Mouse (Mus musculus) lung, postnatal 0 days (tissue): ENCODE results near the gene Cilp. TPM values are rescaled to one million over a fixed set of nuclear protein-coding genes. Genes with fewer than 3 reads are reported as not detected.

Source experiments
- ATAC-seq: fragments of 200-750 bp; cut with Nextera tagmentation; 2 replicates; pipeline ENCODE4 v1.8.0; 2017; ENCODE audit warnings: moderate library complexity
- DNase-seq: peaks from one replicate; pipeline ENCODE4 v3.0.0-alpha.2; 2016; ENCODE audit warnings: low spot score
- H3K27ac ChIP-seq: fragments of 300-500 bp; sonication (generic); 2 replicates; pipeline ENCODE4 v1.5.1; 2014; ENCODE audit warnings: antibody characterized with exemption, mild to moderate bottlenecking, low read length, mixed read lengths
- H3K27me3 ChIP-seq: fragments of 300-500 bp; sonication (generic); replicated peaks from 2 replicates; pipeline ENCODE4 v1.6.1; 2014; ENCODE audit warnings: low read length, mixed read lengths; ENCODE audit not compliant: insufficient read depth
- H3K36me3 ChIP-seq: fragments of 300-500 bp; sonication (generic); 2 replicates; pipeline ENCODE4 v1.6.1; 2014; ENCODE audit warnings: low read length, mixed read lengths; ENCODE audit not compliant: insufficient read depth
- H3K4me1 ChIP-seq: fragments of 300-500 bp; sonication (generic); 2 replicates; pipeline ENCODE4 v1.6.1; 2014; ENCODE audit warnings: antibody characterized with exemption, low read depth, low read length, mixed read lengths; ENCODE audit not compliant: insufficient read depth
- H3K4me2 ChIP-seq: fragments of 300-500 bp; sonication (generic); replicated peaks from 2 replicates; pipeline ENCODE4 v1.6.1; 2014; ENCODE audit warnings: low read depth, mild to moderate bottlenecking, low read length, moderate library complexity, mixed read lengths
- H3K4me3 ChIP-seq: fragments of 300-500 bp; sonication (generic); 2 replicates; pipeline ENCODE4 v1.5.1; 2014; ENCODE audit warnings: low read depth, low read length
- H3K9ac ChIP-seq: fragments of 300-500 bp; sonication (generic); replicated peaks from 2 replicates; pipeline ENCODE4 v1.6.1; 2014; ENCODE audit warnings: low read depth, mild to moderate bottlenecking
- H3K9me3 ChIP-seq: fragments of 300-500 bp; sonication (generic); 2 replicates; pipeline ENCODE4 v1.6.1; 2016; ENCODE audit warnings: low read length, mixed read lengths
- CTCF ChIP-seq: IDR thresholded peaks from 2 replicates; pipeline ENCODE4 v1.5.1; 2016; ENCODE audit warnings: antibody characterized with exemption, mild to moderate bottlenecking
- EP300 ChIP-seq: IDR thresholded peaks from 2 replicates; pipeline ENCODE4 v1.6.1; 2016; ENCODE audit warnings: antibody characterized with exemption, mild to moderate bottlenecking, control low read depth
- WGBS: fragments of 180-500 bp; shearing (Covaris S2); extraction: QIAGEN DNeasy Blood & Tissue Kit; methylation state at CpG from one replicate; pipeline ENCODE4 v1.1.7; 2014; 5-methylcytosine and 5-hydroxymethylcytosine counted together
- polyA plus RNA-seq: library from polyadenylated mRNA; unstranded; fragments of >200 nt; fragmentation: Nextera tagmentation; extraction: Ambion mirVana; gene quantifications from 2 replicates; pipeline ENCODE4 v1.2.1, GENCODE M21; 2015

The Cilp gene
- polyA plus RNA-seq, 1 experiment from 2014 or later: 0.13 TPM

DNA sequence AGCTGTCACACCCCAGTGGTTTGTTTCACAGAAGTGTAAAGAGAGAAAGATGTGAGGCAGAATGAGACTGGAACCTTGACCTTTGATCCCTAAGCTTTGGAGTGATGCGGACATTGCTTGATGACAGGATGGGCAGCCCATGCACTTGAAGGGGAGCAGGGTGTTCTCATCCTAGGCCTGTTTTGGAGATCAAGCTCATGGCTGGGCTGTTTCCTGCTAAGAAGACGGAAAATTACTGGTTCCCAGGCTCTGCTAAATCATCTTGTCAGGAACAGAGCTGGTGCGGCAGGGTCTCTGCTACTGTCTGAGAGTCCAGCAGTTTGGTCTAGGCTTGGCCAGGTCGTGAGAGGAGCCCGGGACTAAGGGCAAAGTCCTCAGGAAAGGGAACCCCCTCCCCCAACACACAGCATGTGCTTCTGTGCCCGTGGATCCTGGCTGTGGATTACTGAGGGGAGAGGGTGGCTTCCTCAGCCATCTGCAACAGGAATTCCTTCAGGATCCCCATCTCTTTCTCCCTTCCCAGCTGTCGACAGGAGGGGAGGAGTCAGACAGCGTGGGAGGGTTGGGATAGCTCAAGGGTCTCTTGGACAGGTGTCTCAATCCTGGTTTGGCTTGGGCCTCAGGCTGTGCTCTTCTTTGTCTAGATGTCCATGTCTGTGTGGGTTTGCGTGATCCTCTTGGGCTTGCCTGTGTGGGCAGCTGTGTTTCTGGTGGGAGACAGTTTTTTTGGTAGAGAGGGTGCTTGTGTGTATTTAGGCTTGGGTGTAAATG, 20.8 kb upstream of the Cilp start:
- DNase-seq: no peak
- ATAC-seq: no peak
- WGBS: 42% methylated on average over 9 of the region's 9 CpGs
- H3K36me3 ChIP-seq: no peaks in the 10 kb centered on the region
- H3K27ac ChIP-seq: no peak overlapping the region
- H3K4me2 ChIP-seq: no peak overlapping the region
- H3K27me3 ChIP-seq: no peaks in the 10 kb centered on the region
- H3K4me3 ChIP-seq: no peak overlapping the region
- TF ChIP-seq CTCF (no peak), EP300 (no peak)
- no peaks in the 10 kb centered on the region; the same call in 1 of the 2 replicates for H3K4me1 ChIP-seq
- H3K9me3 ChIP-seq: no peaks in the 10 kb centered on the region
- H3K9ac ChIP-seq: no peak overlapping the region

DNA sequence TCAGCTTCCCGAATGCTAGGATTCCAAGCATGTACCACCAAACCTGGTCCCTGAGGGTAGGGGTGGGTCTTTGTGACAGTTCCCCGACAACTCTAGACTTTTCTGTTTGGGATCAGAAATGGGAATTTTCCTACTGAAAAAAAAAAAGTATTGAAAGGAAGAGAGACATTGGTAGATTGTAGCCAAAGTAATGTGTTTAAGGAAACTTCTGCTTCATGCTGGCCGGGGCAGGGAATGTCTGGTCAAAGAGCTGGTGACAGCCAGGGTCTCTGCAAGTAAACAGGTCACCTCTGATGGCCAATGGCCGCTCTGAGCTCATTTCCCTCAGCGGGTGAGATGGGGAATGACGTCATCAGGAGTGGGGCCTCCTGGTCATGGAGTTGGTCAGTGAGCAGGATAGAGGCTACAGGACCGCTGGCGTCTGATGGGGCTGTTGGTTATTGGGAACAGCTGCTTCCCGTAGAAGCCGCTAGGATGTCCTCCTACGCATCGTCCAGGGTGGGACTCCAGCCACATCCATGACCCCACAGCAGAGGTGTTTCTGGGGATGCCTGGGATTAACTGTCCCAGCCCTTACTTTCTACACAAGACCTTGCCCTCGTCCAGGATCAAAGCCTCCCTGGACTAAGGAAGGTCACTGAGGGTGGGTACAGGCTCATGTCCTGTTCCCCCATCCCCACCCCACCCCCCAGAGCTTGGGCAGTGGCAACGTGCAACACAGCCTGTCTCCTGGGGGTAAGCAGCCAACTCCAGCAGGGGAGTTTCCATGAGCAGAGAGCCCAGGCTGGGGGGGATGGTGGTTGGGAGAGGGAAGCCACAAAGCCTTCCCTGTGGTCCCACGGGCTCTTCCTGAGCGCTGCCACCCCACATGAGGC, 17.2 kb upstream of the Cilp start:
- H3K4me2 ChIP-seq: no peak overlapping the region
- H3K27me3 ChIP-seq: no peaks in the 10 kb centered on the region
- 57% methylated on average over 16 of the region's 16 CpGs for WGBS
- TF ChIP-seq EP300: no peak
- no peak for TF ChIP-seq CTCF
- ATAC-seq (peak; percentile 58), DNase-seq (peak; percentile 42)
- H3K9ac ChIP-seq: no peak overlapping the region
- H3K4me3 ChIP-seq: no peak overlapping the region
- H3K36me3 ChIP-seq: no peaks in the 10 kb centered on the region
- no peak overlapping the region for H3K27ac ChIP-seq
- H3K4me1 ChIP-seq: no peaks in the 10 kb centered on the region; the same call in 1 of the 2 replicates
- no peaks in the 10 kb centered on the region for H3K9me3 ChIP-seq

DNA sequence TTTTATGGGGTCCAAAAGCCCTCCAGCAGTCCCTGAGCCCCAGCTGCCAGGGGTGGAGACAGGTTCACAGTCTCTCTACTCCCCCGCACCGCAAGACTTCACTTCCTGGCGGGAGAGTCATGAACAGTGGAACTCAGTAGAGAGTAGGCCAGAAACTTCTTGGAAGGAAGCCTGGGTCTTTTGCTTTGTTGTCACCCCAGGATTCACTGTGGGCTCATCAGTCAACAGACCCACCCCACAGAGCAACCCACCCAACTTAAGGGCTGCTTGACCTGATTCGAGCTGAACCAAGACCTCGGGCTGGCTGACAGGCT, 16.6 kb upstream of the Cilp start:
- no peaks in the 10 kb centered on the region for H3K36me3 ChIP-seq

DNA sequence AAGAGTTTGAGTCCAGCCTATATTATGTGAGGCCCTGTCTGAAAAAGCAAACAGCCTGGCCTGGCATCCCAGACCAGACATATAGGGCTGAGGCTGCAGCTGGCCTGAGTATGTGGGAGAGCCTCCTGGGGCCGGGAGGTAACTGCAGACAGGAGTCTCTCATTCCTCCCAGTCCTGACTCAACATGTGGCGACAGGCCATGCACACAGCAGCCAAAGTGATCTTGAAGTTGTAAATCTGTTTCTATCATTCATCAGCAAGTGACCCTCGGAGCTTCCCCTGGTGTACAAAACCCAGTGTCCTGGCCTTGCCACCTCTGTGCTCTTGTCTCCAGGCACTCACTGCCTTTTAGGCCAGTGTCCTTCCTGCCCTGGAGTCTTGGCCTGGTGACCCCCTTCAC, 13.0 kb upstream of the Cilp start:
- H3K9me3 ChIP-seq: no peaks in the 10 kb centered on the region
- DNase-seq (no peak), ATAC-seq (no peak)
- no peaks in the 10 kb centered on the region for H3K4me1 ChIP-seq
- WGBS: 67% methylated on average over 3 of the region's 3 CpGs
- TF ChIP-seq CTCF (no peak), EP300 (no peak)
- no peak overlapping the region for H3K9ac ChIP-seq
- H3K27ac ChIP-seq: no peak overlapping the region
- no peak overlapping the region for H3K4me2 ChIP-seq
- H3K4me3 ChIP-seq: no peak overlapping the region
- H3K36me3 ChIP-seq: no peaks in the 10 kb centered on the region
- no peaks in the 10 kb centered on the region for H3K27me3 ChIP-seq

More for the DNA sequence above, 16.6 kb upstream of the Cilp start:
- no peak overlapping the region for H3K4me2 ChIP-seq
- no peak overlapping the region for H3K4me3 ChIP-seq
- no peaks in the 10 kb centered on the region for H3K4me1 ChIP-seq
- no peaks in the 10 kb centered on the region for H3K27me3 ChIP-seq
- H3K9me3 ChIP-seq: no peaks in the 10 kb centered on the region
- H3K27ac ChIP-seq: no peak overlapping the region
- TF ChIP-seq CTCF: no peak
- no peak for TF ChIP-seq EP300
- ATAC-seq (no peak), DNase-seq (no peak)
- H3K9ac ChIP-seq: no peak overlapping the region
- WGBS: 65% methylated on average over 5 of the region's 5 CpGs

DNA sequence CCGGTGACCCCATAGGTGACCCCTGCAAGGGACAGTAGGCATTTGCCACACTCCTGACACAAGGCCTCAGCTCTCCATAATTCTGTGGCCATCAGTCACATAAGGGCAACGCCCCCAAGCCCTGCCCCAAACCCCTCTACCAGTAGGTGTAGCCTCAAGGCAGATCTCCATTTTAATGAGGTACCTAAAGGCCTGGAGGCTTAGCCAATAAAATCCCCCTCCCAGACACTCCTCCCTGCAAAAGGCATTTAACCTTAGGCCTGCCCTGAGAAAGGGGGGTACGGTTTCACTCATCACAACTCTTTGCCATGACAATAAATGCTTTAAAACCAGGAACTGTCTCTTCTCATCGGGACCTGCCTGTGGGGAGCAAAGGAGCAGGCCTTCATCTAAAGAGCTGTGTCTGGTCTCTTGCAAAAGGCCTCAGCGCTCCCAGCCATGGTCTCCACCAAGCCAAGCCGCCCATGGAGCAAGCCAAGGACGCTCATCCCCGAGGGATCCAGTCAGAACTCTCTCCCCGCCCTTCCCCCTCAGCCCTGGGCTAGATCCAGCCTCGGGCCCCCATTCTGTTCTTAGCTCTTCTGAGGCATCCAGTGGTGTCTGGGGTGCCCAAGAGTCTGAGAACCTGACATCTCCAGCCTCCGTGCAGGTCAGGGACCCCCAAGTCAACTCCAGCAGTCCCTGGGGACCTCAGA, 8.9 kb upstream of the Cilp start:
- H3K4me2 ChIP-seq: no peak overlapping the region

More for the DNA sequence above, 8.9 kb upstream of the Cilp start:
- H3K27me3 ChIP-seq: no peaks in the 10 kb centered on the region
- no peaks in the 10 kb centered on the region for H3K4me1 ChIP-seq
- H3K9me3 ChIP-seq: no peaks in the 10 kb centered on the region
- no peak overlapping the region for H3K9ac ChIP-seq
- no peak for DNase-seq
- TF ChIP-seq EP300 (no peak), CTCF (no peak)
- no peak overlapping the region for H3K27ac ChIP-seq
- H3K4me3 ChIP-seq: no peak overlapping the region
- H3K36me3 ChIP-seq: no peaks in the 10 kb centered on the region
- 85% methylated on average over 11 of the region's 11 CpGs for WGBS
- no peak for ATAC-seq
